16 mouse cellular contexts compared by ENCODE assay signal in the genomic region with DNA sequence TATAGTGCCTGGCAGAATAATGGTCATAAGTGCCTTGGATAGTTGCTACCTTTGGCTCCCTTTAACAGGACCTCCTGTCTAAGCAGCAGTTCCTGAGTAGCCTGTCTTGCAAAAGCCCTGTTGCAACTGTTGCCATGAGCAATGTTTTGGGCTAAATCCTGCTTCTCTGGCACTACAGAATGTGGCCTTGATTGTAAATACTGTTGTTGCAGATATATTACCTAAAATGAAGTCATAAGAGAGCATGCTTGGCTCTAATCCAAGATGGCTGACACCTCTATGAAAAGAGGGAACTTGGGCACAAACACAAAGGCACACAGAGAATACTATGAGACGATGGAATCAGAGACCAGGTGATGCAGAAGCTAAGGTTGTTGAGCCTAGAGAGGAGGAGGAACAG.
"Had no signal": no experiment of that assay in that cellular context is flagged by ENCODE, and none has a peak within 500 bp of the region (broad histone marks: within the 10 kb centered on the region; RNA-seq: fewer than 3 reads in every experiment).

No protein-coding gene starts in this region.

- H3K4me1 ChIP-seq: liver, embryonic 13.5 days; stomach, embryonic 15.5 days had no signal

- H3K27me3 ChIP-seq: liver, embryonic 13.5 days; stomach, embryonic 15.5 days had no signal

- H3K9me3 ChIP-seq: liver, embryonic 13.5 days; stomach, embryonic 15.5 days had no signal

- H3K36me3 ChIP-seq: liver, embryonic 13.5 days; stomach, embryonic 15.5 days had no signal

- H3K4me2 ChIP-seq: liver, embryonic 13.5 days; midbrain, embryonic 11.5 days; stomach, embryonic 15.5 days had no signal

- H3K27ac ChIP-seq: left cerebral cortex, adult 2 months; liver, embryonic 13.5 days; stomach, embryonic 15.5 days had no signal

- DNase-seq: kidney, adult 9 months; kidney, postnatal 14 days; kidney, postnatal 4 days; layer of hippocampus, postnatal 36 days; liver, embryonic 13.5 days; lung, adult 2 months; lung, postnatal 14 days; lung, postnatal 4 days; midbrain, embryonic 14.5 days; right cerebral cortex, adult 18-20 months; right cerebral cortex, postnatal 14 days; spleen, adult 18-20 months; thymus, postnatal 25 days had no signal

- H3K9ac ChIP-seq: liver, embryonic 13.5 days; stomach, embryonic 15.5 days had no signal

- H3K4me3 ChIP-seq: left cerebral cortex, adult 2 months; liver, embryonic 13.5 days; stomach, embryonic 15.5 days had no signal
